Mouse (Mus musculus): Measurements from ENCODE around the gene Rnf5.

Gene Rnf5

GRCm38 (mm10) chr17:34632261-34632691 lies 28.8 kb upstream of the Rnf5 start:
- peak; percentile 71 for DNase-seq (ENCODE audit: low read depth, low spot score)

GRCm38 (mm10) chr17:34631647-34632046 lies 28.2 kb upstream of the Rnf5 start:
- no peak for DNase-seq (ENCODE audit: low read depth, low spot score)

GRCm38 (mm10) chr17:34630761-34631301 lies 27.3 kb upstream of the Rnf5 start:
- DNase-seq (ENCODE audit: low read depth, low spot score): no peak

GRCm38 (mm10) chr17:34629796-34630603 lies 26.5 kb upstream of the Rnf5 start:
- DNase-seq (ENCODE audit: low read depth, low spot score): no peak

- DNase-seq (ENCODE audit: low read depth, low spot score): no peak
Observed at GRCm38 (mm10) chr17:34629221-34629751, 25.8 kb upstream of the Rnf5 start, which contains the start of gene Prrt1. Gene Prrt1 (plus strand): TSS chr17:34629533.

- no peak for DNase-seq (ENCODE audit: low read depth, low spot score)
Observed at GRCm38 (mm10) chr17:34628644-34628967, 25.1 kb upstream of the Rnf5 start.

- DNase-seq (ENCODE audit: low read depth, low spot score): no peak
Observed at GRCm38 (mm10) chr17:34627943-34628643, 24.6 kb upstream of the Rnf5 start, which contains the start of gene Ppt2. Gene Ppt2 (minus strand): TSS chr17:34628510.

GRCm38 (mm10) chr17:34627093-34627942 lies 23.8 kb upstream of the Rnf5 start:
- DNase-seq (ENCODE audit: low read depth, low spot score): peak; percentile 76

- no peak for DNase-seq (ENCODE audit: low read depth, low spot score)
Observed at GRCm38 (mm10) chr17:34626773-34627092, 23.2 kb upstream of the Rnf5 start.

- no peak for DNase-seq (ENCODE audit: low read depth, low spot score)
Observed at GRCm38 (mm10) chr17:34626062-34626772, 22.7 kb upstream of the Rnf5 start.

- no peak for DNase-seq (ENCODE audit: low read depth, low spot score)
Observed at GRCm38 (mm10) chr17:34624981-34625380, 21.5 kb upstream of the Rnf5 start.

- DNase-seq (ENCODE audit: low read depth, low spot score): no peak
Observed at GRCm38 (mm10) chr17:34623161-34623560, 19.7 kb upstream of the Rnf5 start.

- DNase-seq (ENCODE audit: low read depth, low spot score): no peak
Observed at GRCm38 (mm10) chr17:34621006-34621405, 17.5 kb upstream of the Rnf5 start.

GRCm38 (mm10) chr17:34618999-34619398 lies 15.5 kb upstream of the Rnf5 start:
- DNase-seq (ENCODE audit: low read depth, low spot score): no peak

GRCm38 (mm10) chr17:34615871-34616270 lies 12.4 kb upstream of the Rnf5 start, which contains the start of gene Egfl8:
Gene Egfl8 (minus strand): TSS chr17:34615971.
- DNase-seq (ENCODE audit: low read depth, low spot score): no peak

- no peak for DNase-seq (ENCODE audit: low read depth, low spot score)
Observed at GRCm38 (mm10) chr17:34613830-34614229, 10.3 kb upstream of the Rnf5 start.

GRCm38 (mm10) chr17:34613054-34613645 lies 9.7 kb upstream of the Rnf5 start:
- DNase-seq (ENCODE audit: low read depth, low spot score): no peak

GRCm38 (mm10) chr17:34611050-34611449 lies 7.6 kb upstream of the Rnf5 start:
- DNase-seq (ENCODE audit: low read depth, low spot score): no peak

- no peak for DNase-seq (ENCODE audit: low read depth, low spot score)
Observed at GRCm38 (mm10) chr17:34607997-34608396, 4.5 kb upstream of the Rnf5 start.
